8 mouse cellular contexts compared by ENCODE assay signal in genomic region chr6:94700067-94700491, GRCm38 (mm10). TPM values are rescaled to one million over a fixed set of nuclear protein-coding genes. Genes with fewer than 3 reads are reported as not detected.
DNase-seq lines count a peak whose midpoint lies in the region; ATAC-seq lines count a peak whose summit lies in the region.

Gene Lrig1 (minus strand): TSS chr6:94700158.

- H3K27ac ChIP-seq in heart, embryonic 12.5 days (ENCODE audit: poor library complexity, severe bottlenecking) = peak within 1 kb of the TSS; percentile 83
- H3K27ac ChIP-seq in kidney, embryonic 16.5 days (ENCODE audit: low read length) = peak within 1 kb of the TSS; percentile 90

- peak within 1 kb of the TSS; percentile 85 for H3K4me3 ChIP-seq in heart, embryonic 12.5 days
- peak within 1 kb of the TSS; percentile 87 for H3K4me3 ChIP-seq in kidney, embryonic 16.5 days (ENCODE audit: low read length)

- peak within 1 kb of the TSS; percentile 92 for H3K9ac ChIP-seq in heart, embryonic 12.5 days
- peak within 1 kb of the TSS; percentile 89 for H3K9ac ChIP-seq in kidney, embryonic 16.5 days (replicated peaks; ENCODE audit: low read length)

- peak within 1 kb of the TSS; percentile 83 for H3K4me2 ChIP-seq in heart, embryonic 12.5 days
- H3K4me2 ChIP-seq in kidney, embryonic 16.5 days (replicated peaks; ENCODE audit: low read depth, low read length) = peak within 1 kb of the TSS; percentile 95

- H3K27me3 ChIP-seq in heart, embryonic 12.5 days (replicated peaks) = no peaks in the 10 kb centered on the region
- peaks cover 6% of the 10 kb centered on the region; the same call in 1 of the 2 replicates for H3K27me3 ChIP-seq in kidney, embryonic 16.5 days (ENCODE audit: insufficient read depth, low read length)

- H3K9me3 ChIP-seq in heart, embryonic 12.5 days (replicated peaks) = no peaks in the 10 kb centered on the region
- H3K9me3 ChIP-seq in kidney, embryonic 16.5 days (ENCODE audit: low read length) = no peaks in the 10 kb centered on the region

- 0% methylated on average over 40 of the region's 40 CpGs for WGBS in heart, embryonic 12.5 days
- WGBS in kidney, embryonic 16.5 days = under 1% methylated on average over 40 of the region's 40 CpGs

- H3K36me3 ChIP-seq in heart, embryonic 12.5 days = no peaks in the 10 kb centered on the region
- no peaks in the 10 kb centered on the region for H3K36me3 ChIP-seq in kidney, embryonic 16.5 days (ENCODE audit: insufficient read depth, low read length)

- ATAC-seq in heart, embryonic 12.5 days (ENCODE audit: insufficient number of reproducible peaks, low FRiP score) = peak; percentile 99
- ATAC-seq in kidney, embryonic 16.5 days (ENCODE audit: low FRiP score, low TSS enrichment) = peak; percentile 99

- DNase-seq in CD4-positive helper T cell, adult 2 months (ENCODE audit: low read depth, low spot score) = peak; percentile 98
- peak; percentile 64 for DNase-seq in c-Kit-negative CD71-positive TER-119-positive erythroid progenitor cells, embryonic 14.5 days (ENCODE audit: low read depth, low spot score)
- peak; percentile 82 for DNase-seq in fat pad, adult 2 months (ENCODE audit: extremely low read depth, low read depth, low spot score)
- peak; percentile 96 for DNase-seq in liver
- peak; percentile 60 to 76 for DNase-seq in monocyte, adult 2 months (ENCODE audit: low read depth in 1 of 2, low spot score in 2 of 2)
- peak; percentile 86 to 89 for DNase-seq in spleen, postnatal 14 days (ENCODE audit: low spot score in 2 of 2)

- H3K4me1 ChIP-seq in heart, embryonic 12.5 days (replicated peaks) = peaks cover 34% of the 10 kb centered on the region
- H3K4me1 ChIP-seq in kidney, embryonic 16.5 days (ENCODE audit: insufficient read depth, low read length) = peaks cover 43% of the 10 kb centered on the region

RNA-seq across cellular contexts. Expression of gene Lrig1, which starts in this region (rescaled TPM):
- polyA plus RNA-seq in heart, embryonic 12.5 days (2016; fragmentation: Nextera tagmentation; extraction: Ambion mirVana) = 14.6 and 16.5 TPM in 2 replicates
- polyA plus RNA-seq in kidney, embryonic 16.5 days (2015; fragmentation: Nextera tagmentation; extraction: Ambion mirVana) = 6.3 and 7.4 TPM in 2 replicates

Comparison
In these comparisons a context has a peak if more than half of its experiments do, and no peak if none do; other contexts are left out.
1. Peak in every context shown above with its lines: DNase-seq, ATAC-seq, H3K4me3 ChIP-seq and H3K27ac ChIP-seq.